In the genomic region with DNA sequence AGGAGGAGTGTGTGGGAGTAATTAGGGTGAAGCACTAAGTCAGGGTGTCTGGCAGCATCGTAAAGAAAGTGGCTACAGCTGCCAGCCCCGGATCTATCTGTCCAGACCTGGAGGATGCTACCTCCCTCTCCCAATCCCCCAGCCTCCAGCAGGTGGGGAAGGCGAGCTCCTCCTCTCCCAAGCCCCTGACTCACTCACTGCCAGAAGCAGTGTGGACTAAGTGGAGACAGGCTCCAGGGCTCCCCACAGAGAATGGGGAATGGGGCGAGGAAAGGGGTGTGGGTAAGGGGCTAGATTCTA, we compare ENCODE assay signal across 8 mouse cellular contexts. TPM values are rescaled to one million over a fixed set of nuclear protein-coding genes. Genes with fewer than 3 reads are reported as not detected.
A peak's percentile ranks its signal among the peaks of the same experiment; 100 is the strongest.
DNase-seq lines count a peak whose midpoint lies in the region; ATAC-seq and TF ChIP-seq lines count a peak whose summit lies in the region.

No protein-coding gene starts in this region.

- TF ChIP-seq CTCF in cerebellum, adult 2 months (IDR thresholded peaks at IDR 0.05; ENCODE audit: borderline replicate concordance, insufficient read depth, low read depth, low read length) = no peak

- H3K4me1 ChIP-seq in heart, embryonic 11.5 days (ENCODE audit: control insufficient read depth, insufficient read depth, low read length) = peaks cover 10% of the 10 kb centered on the region; the same call in 1 of the 2 replicates
- H3K4me1 ChIP-seq in embryonic facial prominence, embryonic 14.5 days (ENCODE audit: control insufficient read depth, insufficient read depth, low read length) = peaks cover 13% of the 10 kb centered on the region
- H3K4me1 ChIP-seq in intestine, embryonic 15.5 days (replicated peaks) = peaks cover 55% of the 10 kb centered on the region
- no peaks in the 10 kb centered on the region for H3K4me1 ChIP-seq in cerebellum, adult 2 months (ENCODE audit: control insufficient read depth, insufficient read depth, low read length)

- no peak overlapping the region for H3K9ac ChIP-seq in heart, embryonic 11.5 days (ENCODE audit: low read depth, low read length)
- peak overlapping the region; percentile 69 for H3K9ac ChIP-seq in embryonic facial prominence, embryonic 14.5 days (ENCODE audit: low read depth, low read length)
- peak overlapping the region; percentile 63 for H3K9ac ChIP-seq in intestine, embryonic 15.5 days

- no peaks in the 10 kb centered on the region for H3K36me3 ChIP-seq in heart, embryonic 11.5 days (ENCODE audit: control insufficient read depth, insufficient read depth, low read length)
- H3K36me3 ChIP-seq in embryonic facial prominence, embryonic 14.5 days (ENCODE audit: control insufficient read depth, insufficient read depth, low read length) = no peaks in the 10 kb centered on the region
- H3K36me3 ChIP-seq in intestine, embryonic 15.5 days = no peaks in the 10 kb centered on the region

- 34% methylated on average over 4 of the region's 4 CpGs for WGBS in heart, embryonic 11.5 days (ENCODE audit: insufficient replicate concordance)
- 15% methylated on average over 3 of the region's 4 CpGs for WGBS in embryonic facial prominence, embryonic 14.5 days
- WGBS in intestine, embryonic 15.5 days = 27% methylated on average over 4 of the region's 4 CpGs
- WGBS in cerebellum, adult 2 months = 50% methylated on average over 4 of the region's 4 CpGs

- no peak for DNase-seq in heart, postnatal 4 days
- DNase-seq in embryonic facial prominence, embryonic 14.5 days (ENCODE audit: low spot score) = no peak
- peak; percentile 32 for DNase-seq in neural tube, embryonic 10.5 days (ENCODE audit: extremely low spot score, low spot score)
- DNase-seq in cerebellum, adult 2 months = no peak
- no peak for DNase-seq in right cerebral cortex, postnatal 25 days

- 0 out of 2 replicates have a peak, but pooled peaks cover 2% of the 10 kb centered on the region for H3K27me3 ChIP-seq in heart, embryonic 11.5 days (ENCODE audit: control insufficient read depth, insufficient read depth, low read length)
- no peaks in the 10 kb centered on the region for H3K27me3 ChIP-seq in embryonic facial prominence, embryonic 14.5 days (replicated peaks; ENCODE audit: control insufficient read depth, insufficient read depth, low read length)
- no peaks in the 10 kb centered on the region for H3K27me3 ChIP-seq in intestine, embryonic 15.5 days (replicated peaks)
- no peaks in the 10 kb centered on the region for H3K27me3 ChIP-seq in cerebellum, adult 2 months (ENCODE audit: control insufficient read depth, insufficient read depth, low read length)

- no peak for ATAC-seq in heart, embryonic 11.5 days (replicated peaks; ENCODE audit: insufficient number of reproducible peaks, low FRiP score, low TSS enrichment)
- ATAC-seq in embryonic facial prominence, embryonic 14.5 days (ENCODE audit: low read depth) = no peak
- no peak for ATAC-seq in intestine, embryonic 15.5 days
- ATAC-seq in granulocyte monocyte progenitor cell, adult 5-6 weeks (replicated peaks; ENCODE audit: poor library complexity, severe bottlenecking) = no peak

- peak overlapping the region; percentile 73 for H3K4me2 ChIP-seq in heart, embryonic 11.5 days
- peak overlapping the region; percentile 78 for H3K4me2 ChIP-seq in embryonic facial prominence, embryonic 14.5 days (ENCODE audit: low read depth, low read length)
- peak overlapping the region; percentile 85 for H3K4me2 ChIP-seq in intestine, embryonic 15.5 days (replicated peaks)

- H3K27ac ChIP-seq in heart, embryonic 11.5 days (ENCODE audit: low read depth, low read length) = no peak overlapping the region
- no peak overlapping the region for H3K27ac ChIP-seq in embryonic facial prominence, embryonic 14.5 days (replicated peaks; ENCODE audit: low read depth, low read length)
- H3K27ac ChIP-seq in intestine, embryonic 15.5 days = peak overlapping the region; percentile 91; the same call in 1 of the 2 replicates
- H3K27ac ChIP-seq in cerebellum, adult 2 months (ENCODE audit: insufficient read depth, low read length) = no peak overlapping the region

- H3K9me3 ChIP-seq in heart, embryonic 11.5 days (replicated peaks; ENCODE audit: control insufficient read depth, low read length) = no peaks in the 10 kb centered on the region
- no peaks in the 10 kb centered on the region for H3K9me3 ChIP-seq in embryonic facial prominence, embryonic 14.5 days (ENCODE audit: control insufficient read depth, low read length)
- no peaks in the 10 kb centered on the region for H3K9me3 ChIP-seq in intestine, embryonic 15.5 days

- peak overlapping the region; percentile 61; the same call in 1 of the 2 replicates for H3K4me3 ChIP-seq in heart, embryonic 11.5 days (ENCODE audit: low read depth, low read length)
- H3K4me3 ChIP-seq in embryonic facial prominence, embryonic 14.5 days (ENCODE audit: low read depth, low read length) = peak overlapping the region; percentile 70
- peak overlapping the region; percentile 53 for H3K4me3 ChIP-seq in intestine, embryonic 15.5 days (replicated peaks)
- H3K4me3 ChIP-seq in cerebellum, adult 2 months (replicated peaks; ENCODE audit: insufficient read depth, low read depth, low read length) = no peak overlapping the region

- no peak for TF ChIP-seq POLR2A in cerebellum, adult 2 months (IDR thresholded peaks at IDR 0.05; ENCODE audit: borderline replicate concordance, insufficient read depth, low read length)

RNA-seq across cellular contexts. Expression of gene Igsf9, which starts 1.7 kb away (rescaled TPM):
- 9.3 and 12.0 TPM in 2 replicates for polyA plus RNA-seq in heart, embryonic 11.5 days (2014; fragmentation: Nextera tagmentation; extraction: Ambion mirVana)
- total RNA-seq in heart, postnatal 4 days (2021) = 1 to 10 TPM; 2.5 to 3.1 TPM
- polyA plus RNA-seq in embryonic facial prominence, embryonic 14.5 days (2014; fragmentation: Nextera tagmentation; extraction: Ambion mirVana) = 21.4 and 26.3 TPM in 2 replicates
- 68.7 and 77.8 TPM in 2 replicates for polyA plus RNA-seq in intestine, embryonic 15.5 days (2015; fragmentation: Nextera tagmentation; extraction: Ambion mirVana)
- total RNA-seq in granulocyte monocyte progenitor cell, adult 5-6 weeks (2014; fragmentation: Nextera tagmentation) = not detected in 2 replicates
- total RNA-seq in granulocyte monocyte progenitor cell, adult 5-6 weeks (2017) = not detected in 2 replicates
- 1.9 and 2.2 TPM in 2 replicates for polyA plus RNA-seq in cerebellum, adult 2 months (2012; rRNA removed)

RNA-seq across cellular contexts. Expression of gene Slamf9, which starts 8.2 kb away (rescaled TPM):
- 1.1 and 1.2 TPM in 2 replicates for polyA plus RNA-seq in heart, embryonic 11.5 days (2014; fragmentation: Nextera tagmentation; extraction: Ambion mirVana)
- total RNA-seq in heart, postnatal 4 days (2021) = 1 to 10 TPM; 1.4 to 1.8 TPM
- polyA plus RNA-seq in embryonic facial prominence, embryonic 14.5 days (2014; fragmentation: Nextera tagmentation; extraction: Ambion mirVana) = 0.68 and 0.77 TPM in 2 replicates
- 2.2 and 2.5 TPM in 2 replicates for polyA plus RNA-seq in intestine, embryonic 15.5 days (2015; fragmentation: Nextera tagmentation; extraction: Ambion mirVana)
- total RNA-seq in granulocyte monocyte progenitor cell, adult 5-6 weeks (2014; fragmentation: Nextera tagmentation) = not detected in 2 replicates
- 0.26 TPM in 1 of 2 replicates, not detected in the other for total RNA-seq in granulocyte monocyte progenitor cell, adult 5-6 weeks (2017)
- polyA plus RNA-seq in cerebellum, adult 2 months (2012; rRNA removed) = 0.74 and 0.87 TPM in 2 replicates

RNA-seq across cellular contexts. Expression of gene Tagln2, which starts 16.5 kb away (rescaled TPM):
- 248 and 295 TPM in 2 replicates for polyA plus RNA-seq in heart, embryonic 11.5 days (2014; fragmentation: Nextera tagmentation; extraction: Ambion mirVana)
- total RNA-seq in heart, postnatal 4 days (2021) = 100 to 1,000 TPM; 230 to 244 TPM
- 192 and 231 TPM in 2 replicates for polyA plus RNA-seq in embryonic facial prominence, embryonic 14.5 days (2014; fragmentation: Nextera tagmentation; extraction: Ambion mirVana)
- 388 and 395 TPM in 2 replicates for polyA plus RNA-seq in intestine, embryonic 15.5 days (2015; fragmentation: Nextera tagmentation; extraction: Ambion mirVana)
- 629 and 731 TPM in 2 replicates for total RNA-seq in granulocyte monocyte progenitor cell, adult 5-6 weeks (2014; fragmentation: Nextera tagmentation)
- 281 and 350 TPM in 2 replicates for total RNA-seq in granulocyte monocyte progenitor cell, adult 5-6 weeks (2017)
- 12.9 and 13.0 TPM in 2 replicates for polyA plus RNA-seq in cerebellum, adult 2 months (2012; rRNA removed)

RNA-seq across cellular contexts. Expression of gene Cfap45, which starts 37.3 kb away (rescaled TPM):
- polyA plus RNA-seq in heart, embryonic 11.5 days (2014; fragmentation: Nextera tagmentation; extraction: Ambion mirVana) = 2.6 and 2.7 TPM in 2 replicates
- 1 to 10 TPM; 3.3 to 3.5 TPM for total RNA-seq in heart, postnatal 4 days (2021)
- polyA plus RNA-seq in embryonic facial prominence, embryonic 14.5 days (2014; fragmentation: Nextera tagmentation; extraction: Ambion mirVana) = 6.5 and 8.9 TPM in 2 replicates
- polyA plus RNA-seq in intestine, embryonic 15.5 days (2015; fragmentation: Nextera tagmentation; extraction: Ambion mirVana) = 1.1 and 1.2 TPM in 2 replicates
- not detected in 2 replicates for total RNA-seq in granulocyte monocyte progenitor cell, adult 5-6 weeks (2014; fragmentation: Nextera tagmentation)
- total RNA-seq in granulocyte monocyte progenitor cell, adult 5-6 weeks (2017) = 0.46 TPM in 1 of 2 replicates, not detected in the other
- polyA plus RNA-seq in cerebellum, adult 2 months (2012; rRNA removed) = 1.00 and 1.0 TPM in 2 replicates

Comparison
In these comparisons a context has a peak if more than half of its experiments do, and no peak if none do; other contexts are left out.
1. RNA of gene Tagln2, which starts 16.5 kb away (polyA plus RNA-seq): 388 to 395 TPM in intestine, embryonic 15.5 days, 248 to 295 TPM in heart, embryonic 11.5 days and 192 to 231 TPM in embryonic facial prominence, embryonic 14.5 days; 12.9 to 13.0 TPM in cerebellum, adult 2 months; every median in the first group is over 10 times any median in the second.
2. Peak in every context shown above with its lines, with median percentiles within 50 percentile points of each other: H3K4me2 ChIP-seq.